In the genomic region with DNA sequence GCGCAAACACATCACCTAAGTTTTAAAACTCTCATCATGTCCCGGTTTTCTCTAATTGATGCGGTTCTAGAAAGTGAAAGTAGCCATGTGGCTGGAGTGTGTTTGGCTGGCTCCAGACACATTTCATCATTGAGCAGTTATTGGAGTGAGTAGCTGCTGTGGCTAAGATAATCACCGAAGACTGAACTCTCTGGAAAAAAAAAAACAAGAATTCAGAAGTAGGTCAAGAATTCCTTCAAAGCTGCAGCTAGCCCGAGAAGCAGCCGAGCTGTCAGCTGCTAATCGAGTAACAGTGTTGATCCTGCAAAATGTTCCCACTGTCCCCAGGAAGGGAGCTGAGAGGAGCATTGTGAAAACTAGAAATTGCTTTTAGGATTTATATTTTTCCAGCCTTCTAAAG, we compare ENCODE assay signal across 17 mouse cellular contexts.
DNase-seq lines count a peak whose midpoint lies in the region; ATAC-seq and TF ChIP-seq lines count a peak whose summit lies in the region.
"Had no signal": no experiment of that assay in that cellular context is flagged by ENCODE, and none has a peak within 500 bp of the region (broad histone marks: within the 10 kb centered on the region; RNA-seq: fewer than 3 reads in every experiment).

No protein-coding gene starts in this region.

- H3K4me1 ChIP-seq in embryonic facial prominence, embryonic 14.5 days (ENCODE audit: control insufficient read depth, insufficient read depth, low read length): peaks cover 3% of the 10 kb centered on the region; the same call in 1 of the 2 replicates
- H3K4me1 ChIP-seq in embryonic facial prominence, embryonic 10.5 days: no peaks in the 10 kb centered on the region
- no peaks in the 10 kb centered on the region for H3K4me1 ChIP-seq in liver, adult 2 months (ENCODE audit: control insufficient read depth, insufficient read depth, low read length)
- H3K4me1 ChIP-seq in liver, embryonic 11.5 days (replicated peaks; ENCODE audit: control insufficient read depth, insufficient read depth, low read length): no peaks in the 10 kb centered on the region
- peaks cover 17% of the 10 kb centered on the region for H3K4me1 ChIP-seq in lung, embryonic 15.5 days
- H3K4me1 ChIP-seq in stomach, postnatal 0 days (replicated peaks; ENCODE audit: control insufficient read depth, insufficient read depth): no peaks in the 10 kb centered on the region
- H3K4me1 ChIP-seq: hindbrain, embryonic 12.5 days; midbrain, embryonic 10.5 days; neural tube, embryonic 15.5 days had no signal

- TF ChIP-seq EP300 in stomach, postnatal 0 days (optimal IDR thresholded peaks at IDR 0.05): no peak

- H3K4me2 ChIP-seq in embryonic facial prominence, embryonic 14.5 days (ENCODE audit: low read depth, low read length): 0 out of 2 replicates have a peak overlapping the region, but pooled peaks have one; percentile 23
- no peak overlapping the region for H3K4me2 ChIP-seq in liver, embryonic 11.5 days
- H3K4me2 ChIP-seq in lung, embryonic 15.5 days: peak overlapping the region; percentile 34
- H3K4me2 ChIP-seq in stomach, postnatal 0 days (replicated peaks; ENCODE audit: low read depth): peak overlapping the region; percentile 23; the same call in 1 of the 2 replicates
- H3K4me2 ChIP-seq: embryonic facial prominence, embryonic 13.5 days; hindbrain, embryonic 12.5 days; neural tube, embryonic 15.5 days had no signal

- no peak for ATAC-seq in embryonic facial prominence, embryonic 14.5 days (ENCODE audit: low read depth)
- no peak for ATAC-seq in liver, embryonic 11.5 days (replicated peaks; ENCODE audit: low FRiP score)
- ATAC-seq in lung, embryonic 15.5 days (ENCODE audit: borderline replicate concordance, extremely low read depth, low FRiP score, low TSS enrichment): peak; percentile 55; the same call in 1 of the 2 replicates
- no peak for ATAC-seq in stomach, postnatal 0 days (ENCODE audit: low FRiP score, low TSS enrichment)
- ATAC-seq: forebrain, postnatal 0 days had no signal

- no peak overlapping the region for H3K9ac ChIP-seq in embryonic facial prominence, embryonic 14.5 days (ENCODE audit: low read depth, low read length)
- no peak overlapping the region for H3K9ac ChIP-seq in liver, adult 2 months (ENCODE audit: low read depth, low read length)
- no peak overlapping the region for H3K9ac ChIP-seq in liver, embryonic 11.5 days (ENCODE audit: low read depth, low read length)
- H3K9ac ChIP-seq in lung, embryonic 15.5 days: no peak overlapping the region
- H3K9ac ChIP-seq in stomach, postnatal 0 days (ENCODE audit: low read length): no peak overlapping the region
- H3K9ac ChIP-seq: embryonic facial prominence, embryonic 13.5 days; forebrain, postnatal 0 days; hindbrain, embryonic 12.5 days; neural tube, embryonic 15.5 days had no signal

- peak; percentile 22 for DNase-seq in embryonic facial prominence, embryonic 14.5 days (ENCODE audit: low spot score)
- DNase-seq in embryonic facial prominence, embryonic 10.5 days (ENCODE audit: low spot score): no peak
- DNase-seq in liver, adult 2 months (ENCODE audit: extremely low read depth, low read depth, low spot score): peak; percentile 18
- no peak for DNase-seq in liver, embryonic 11.5 days (ENCODE audit: low spot score)
- no peak for DNase-seq in stomach, postnatal 0 days (ENCODE audit: low spot score)
- no peak for DNase-seq in left cerebral cortex, adult 18-20 months (ENCODE audit: low spot score in 2 of 2)
- DNase-seq in ovary, postnatal 10 days (ENCODE audit: low spot score): no peak
- DNase-seq: adrenal gland, adult 8-10 months; cerebellum, adult 18-20 months; forebrain, postnatal 0 days; layer of hippocampus, adult 9-11 months; thymus, postnatal 14 days had no signal

- WGBS in embryonic facial prominence, embryonic 14.5 days: 47% methylated on average over 7 of the region's 7 CpGs
- 73% methylated on average over 7 of the region's 7 CpGs for WGBS in embryonic facial prominence, embryonic 10.5 days
- WGBS in liver, adult 2 months: 52% methylated on average over 7 of the region's 7 CpGs
- WGBS in liver, embryonic 11.5 days: 58% methylated on average over 7 of the region's 7 CpGs
- 23% methylated on average over 7 of the region's 7 CpGs for WGBS in lung, embryonic 15.5 days
- 37% methylated on average over 7 of the region's 7 CpGs for WGBS in stomach, postnatal 0 days

- no peak overlapping the region for H3K27ac ChIP-seq in embryonic facial prominence, embryonic 14.5 days (replicated peaks; ENCODE audit: low read depth, low read length)
- no peak overlapping the region for H3K27ac ChIP-seq in embryonic facial prominence, embryonic 10.5 days (replicated peaks)
- no peak overlapping the region for H3K27ac ChIP-seq in liver, adult 2 months (replicated peaks; ENCODE audit: insufficient read depth, low read depth, low read length)
- no peak overlapping the region for H3K27ac ChIP-seq in liver, embryonic 11.5 days (ENCODE audit: low read depth, low read length)
- peak overlapping the region; percentile 71 for H3K27ac ChIP-seq in lung, embryonic 15.5 days
- H3K27ac ChIP-seq in stomach, postnatal 0 days (replicated peaks): no peak overlapping the region
- H3K27ac ChIP-seq: embryonic facial prominence, embryonic 13.5 days; hindbrain, embryonic 12.5 days; midbrain, embryonic 10.5 days; neural tube, embryonic 15.5 days had no signal

- H3K4me3 ChIP-seq in embryonic facial prominence, embryonic 14.5 days (ENCODE audit: low read depth, low read length): no peak overlapping the region
- no peak overlapping the region for H3K4me3 ChIP-seq in embryonic facial prominence, embryonic 10.5 days
- no peak overlapping the region for H3K4me3 ChIP-seq in liver, adult 2 months (ENCODE audit: insufficient read depth, low read depth, low read length)
- no peak overlapping the region for H3K4me3 ChIP-seq in liver, embryonic 11.5 days (ENCODE audit: low read depth, low read length)
- H3K4me3 ChIP-seq in lung, embryonic 15.5 days: 0 out of 2 replicates have a peak overlapping the region, but pooled peaks have one; percentile 12
- no peak overlapping the region for H3K4me3 ChIP-seq in stomach, postnatal 0 days (ENCODE audit: low read depth, low read length)
- H3K4me3 ChIP-seq: embryonic facial prominence, embryonic 13.5 days; hindbrain, embryonic 12.5 days; midbrain, embryonic 10.5 days; neural tube, embryonic 15.5 days had no signal

- H3K36me3 ChIP-seq in embryonic facial prominence, embryonic 14.5 days (ENCODE audit: control insufficient read depth, insufficient read depth, low read length): no peaks in the 10 kb centered on the region
- no peaks in the 10 kb centered on the region for H3K36me3 ChIP-seq in embryonic facial prominence, embryonic 10.5 days (replicated peaks)
- H3K36me3 ChIP-seq in liver, adult 2 months (ENCODE audit: control insufficient read depth, insufficient read depth, low read length): no peaks in the 10 kb centered on the region
- no peaks in the 10 kb centered on the region for H3K36me3 ChIP-seq in liver, embryonic 11.5 days (ENCODE audit: control insufficient read depth, insufficient read depth, low read length)
- no peaks in the 10 kb centered on the region for H3K36me3 ChIP-seq in lung, embryonic 15.5 days
- H3K36me3 ChIP-seq in stomach, postnatal 0 days (ENCODE audit: control insufficient read depth, insufficient read depth, low read length): no peaks in the 10 kb centered on the region
- H3K36me3 ChIP-seq: embryonic facial prominence, embryonic 13.5 days; hindbrain, embryonic 12.5 days; midbrain, embryonic 10.5 days; neural tube, embryonic 15.5 days had no signal

- H3K27me3 ChIP-seq in embryonic facial prominence, embryonic 14.5 days (replicated peaks; ENCODE audit: control insufficient read depth, insufficient read depth, low read length): no peaks in the 10 kb centered on the region
- no peaks in the 10 kb centered on the region for H3K27me3 ChIP-seq in embryonic facial prominence, embryonic 10.5 days (replicated peaks; ENCODE audit: low read depth, poor library complexity, severe bottlenecking)
- no peaks in the 10 kb centered on the region for H3K27me3 ChIP-seq in liver, adult 2 months (ENCODE audit: control insufficient read depth, insufficient read depth, low read length)
- no peaks in the 10 kb centered on the region for H3K27me3 ChIP-seq in liver, embryonic 11.5 days (replicated peaks; ENCODE audit: control insufficient read depth, insufficient read depth, low read length)
- H3K27me3 ChIP-seq in lung, embryonic 15.5 days: no peaks in the 10 kb centered on the region
- no peaks in the 10 kb centered on the region for H3K27me3 ChIP-seq in stomach, postnatal 0 days (ENCODE audit: control insufficient read depth, insufficient read depth, low read length)
- H3K27me3 ChIP-seq: embryonic facial prominence, embryonic 13.5 days; hindbrain, embryonic 12.5 days; neural tube, embryonic 15.5 days had no signal

- no peaks in the 10 kb centered on the region for H3K9me3 ChIP-seq in embryonic facial prominence, embryonic 14.5 days (ENCODE audit: control insufficient read depth, low read length)
- no peaks in the 10 kb centered on the region for H3K9me3 ChIP-seq in embryonic facial prominence, embryonic 10.5 days
- no peaks in the 10 kb centered on the region for H3K9me3 ChIP-seq in liver, embryonic 11.5 days (ENCODE audit: control insufficient read depth, low read length)
- H3K9me3 ChIP-seq in lung, embryonic 15.5 days: no peaks in the 10 kb centered on the region
- no peaks in the 10 kb centered on the region for H3K9me3 ChIP-seq in stomach, postnatal 0 days (ENCODE audit: control insufficient read depth, low read length)
- H3K9me3 ChIP-seq: embryonic facial prominence, embryonic 13.5 days; hindbrain, embryonic 12.5 days; midbrain, embryonic 10.5 days; neural tube, embryonic 15.5 days had no signal

- no peak for TF ChIP-seq POLR2A in liver, adult 2 months (IDR thresholded peaks at IDR 0.05; ENCODE audit: extremely low read depth, insufficient read depth, low read length)

- no peaks in the 10 kb centered on the region for H3K79me2 ChIP-seq in liver, adult 2 months (ENCODE audit: control insufficient read depth, insufficient read depth, low read length)

- TF ChIP-seq CTCF in liver, adult 2 months (IDR thresholded peaks at IDR 0.05; ENCODE audit: low read depth, low read length): no peak
- TF ChIP-seq CTCF in stomach, postnatal 0 days (IDR thresholded peaks at IDR 0.05; ENCODE audit: low read depth): no peak

Comparison
In these comparisons a context has a peak if more than half of its experiments do, and no peak if none do; other contexts are left out.
1. DNase-seq: peak in embryonic facial prominence, embryonic 14.5 days (single experiment) and liver, adult 2 months (single experiment); none in embryonic facial prominence, embryonic 10.5 days (single experiment), liver, embryonic 11.5 days (single experiment), stomach, postnatal 0 days (single experiment), left cerebral cortex, adult 18-20 months (0 of 2) and ovary, postnatal 10 days (single experiment).